Mouse (Mus musculus) kidney, adult 2 months (tissue): ENCODE measurements at regions not wholly inside any gene's neighbourhood (a gene's known extent, or its start where the extent isn't known, plus 50 kb on each side); places are given as distances from the start of the nearest gene placed in this dataset.

ENCODE experiments used
- CTCF ChIP-seq: fragments of 200-500 bp; conservative IDR thresholded peaks from 2 replicates; pipeline ENCODE4 v1.5.1; 2011; ENCODE audit warnings: low read depth, mild to moderate bottlenecking, control low read depth, low read length, moderate library complexity, mixed read lengths; ENCODE audit not compliant: insufficient read depth, insufficient read length
- POLR2A ChIP-seq: fragments of 200-500 bp; IDR thresholded peaks from one replicate; pipeline ENCODE4 v1.6.1; 2011; ENCODE audit warnings: low read depth, low read length, control low read depth

GRCm38 (mm10) chr4:5178991-5179693 is 386.0 kb upstream of the Impad1 start:
- TF ChIP-seq POLR2A, result no peak
- TF ChIP-seq CTCF, result no peak
